Mouse (Mus musculus) ES-E14 (cell line): ENCODE measurements around the gene Fam217b. TPM values are rescaled to one million over a fixed set of nuclear protein-coding genes. Genes with fewer than 3 reads are reported as not detected.

Experiments used
- DNase-seq: peaks from one replicate; pipeline ENCODE4 v3.0.0-alpha.2; 2013; ENCODE audit warnings: low read depth, low spot score
- H3K27ac ChIP-seq: 2 replicates; pipeline ENCODE4 v1.5.1; 2012; ENCODE audit warnings: low read depth, mild to moderate bottlenecking, low read length, moderate library complexity, mixed read lengths; ENCODE audit not compliant: poor library complexity, insufficient read depth, severe bottlenecking
- H3K36me3 ChIP-seq: 2 replicates; pipeline ENCODE4 v1.6.1; 2012; ENCODE audit warnings: mild to moderate bottlenecking, low read length, moderate library complexity, mixed read lengths; ENCODE audit not compliant: control insufficient read depth, poor library complexity, insufficient read depth, severe bottlenecking
- H3K4me1 ChIP-seq, 2 experiments: fragments of 150-350 bp in 1 of 2; sonication (generic) in 1 of 2; 2 replicates each; pipeline ENCODE4 v1.6.1; 2012; ENCODE audit warnings: low read length in 2 of 2, mild to moderate bottlenecking in 1 of 2, mixed read lengths in 1 of 2; ENCODE audit not compliant: control insufficient read depth in 2 of 2, insufficient read depth in 2 of 2, poor library complexity in 1 of 2
- H3K4me3 ChIP-seq, 2 experiments: fragments of 150-350 bp in 1 of 2; sonication (generic) in 1 of 2; 2 replicates each; pipeline ENCODE4 v1.5.1; 2012; ENCODE audit warnings: low read length in 2 of 2, low read depth in 1 of 2, mild to moderate bottlenecking in 1 of 2, mixed read lengths in 1 of 2; ENCODE audit not compliant: insufficient read depth in 1 of 2, poor library complexity in 1 of 2, severe bottlenecking in 1 of 2
- H3K9ac ChIP-seq: 2 replicates; pipeline ENCODE4 v1.6.1; 2012; ENCODE audit warnings: low read depth, mild to moderate bottlenecking, low read length, mixed read lengths; ENCODE audit not compliant: poor library complexity, insufficient read depth, severe bottlenecking
- H3K9me3 ChIP-seq: fragments of 150-350 bp; sonication (generic); 2 replicates; pipeline ENCODE4 v1.6.1; 2012; ENCODE audit warnings: low read depth, mild to moderate bottlenecking, low read length; ENCODE audit not compliant: control insufficient read depth, insufficient read depth
- CHD2 ChIP-seq: IDR thresholded peaks from 2 replicates; pipeline ENCODE4 v1.6.1; 2014; ENCODE audit warnings: mild to moderate bottlenecking, low read depth, low read length, inconsistent platforms
- HCFC1 ChIP-seq: IDR thresholded peaks from 2 replicates; pipeline ENCODE4 v1.6.1; 2012; ENCODE audit warnings: low read length, inconsistent platforms, borderline replicate concordance; ENCODE audit not compliant: insufficient read depth
- MAFK ChIP-seq: IDR thresholded peaks from 2 replicates; pipeline ENCODE4 v1.6.1; 2014; ENCODE audit warnings: mild to moderate bottlenecking, low read depth, low read length, inconsistent platforms; ENCODE audit not compliant: insufficient read depth
- ZC3H11A ChIP-seq: IDR thresholded peaks from 2 replicates; pipeline ENCODE4 v1.6.1; 2012; ENCODE audit warnings: low read depth, mild to moderate bottlenecking, inconsistent platforms, low read length, borderline replicate concordance
- ZNF384 ChIP-seq: IDR thresholded peaks from 2 replicates; pipeline ENCODE4 v1.6.1; 2012; ENCODE audit warnings: low read depth, low read length, inconsistent platforms
- in situ Hi-C, 2 experiments: fragments of 600-800 bp; cut with MboI; formaldehyde crosslinking; loops; one replicate each; pipeline ENCODE4 v1.15.1; 2025; ENCODE audit warnings: low sequenced_read_pairs in 2 of 2, inconsistent platforms in 1 of 2; ENCODE audit not compliant: unreplicated experiment in 2 of 2
- total RNA-seq: library from RNA; depleted of rRNA; stranded (reverse); fragments of 300-350 nt; gene quantifications from 2 replicates; pipeline ENCODE4 v1.2.3, GENCODE M21; 2012

The Fam217b gene
- total RNA-seq, 1 experiment = 0.76 TPM

DNA sequence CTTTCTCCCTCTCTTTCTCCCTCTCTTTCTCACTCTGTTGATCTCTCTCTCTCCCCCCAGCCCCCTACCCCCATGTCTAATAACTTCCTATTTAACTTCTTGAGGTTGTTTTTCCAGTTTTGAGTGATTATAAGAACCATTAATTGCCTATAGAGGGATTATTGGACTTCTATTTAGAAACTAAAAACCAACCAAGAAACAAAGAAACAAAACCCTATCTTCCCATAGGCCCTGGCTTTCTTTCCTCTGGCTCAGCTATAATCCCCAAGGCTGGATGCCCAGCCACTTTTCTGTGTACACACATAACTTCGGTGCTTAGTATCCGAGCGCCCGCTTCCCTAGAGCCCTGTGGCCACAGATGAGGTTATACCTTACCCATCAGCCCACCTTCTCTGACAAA, 15.9 kb downstream of the Fam217b start, which contains the start of gene Cdh26:
Gene Cdh26 (plus strand): TSS at position 301 of the 400 bp plus-strand sequence.
- TF ChIP-seq HCFC1 = no peak
- no peak for TF ChIP-seq ZC3H11A
- no peaks in the 10 kb centered on the region for H3K36me3 ChIP-seq
- H3K4me1 ChIP-seq = no peaks in the 10 kb centered on the region
- no peak within 1 kb of the TSS for H3K9ac ChIP-seq
- no peak within 1 kb of the TSS for H3K27ac ChIP-seq
- no peaks in the 10 kb centered on the region for H3K9me3 ChIP-seq
- H3K4me3 ChIP-seq = no peak within 1 kb of the TSS
- in situ Hi-C loops = no loop called here
- DNase-seq = no peak

DNA sequence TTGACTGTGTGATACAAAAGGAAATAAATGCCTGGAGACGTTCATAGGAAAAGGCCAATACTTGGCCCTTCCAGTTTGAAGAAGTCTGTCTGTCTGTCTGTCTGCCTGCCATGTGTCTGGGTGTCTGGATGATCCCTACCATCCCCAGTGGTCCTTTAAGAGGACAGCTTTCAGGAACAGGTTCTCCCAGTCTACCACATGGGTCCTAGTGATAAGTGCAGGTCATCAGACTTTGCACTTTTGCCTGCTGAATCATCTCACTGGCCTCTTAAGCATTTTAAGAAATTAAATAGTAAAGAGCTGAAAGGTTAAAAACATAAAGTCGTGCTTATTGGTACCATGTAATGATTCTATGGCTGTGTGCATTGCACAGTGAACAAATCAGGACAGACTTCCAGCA, 19.2 kb downstream of the Fam217b start:
- DNase-seq = no peak
- Histone ChIP-seq H3K36me3 (no peaks in the 10 kb centered on the region), H3K9ac (no peak overlapping the region), H3K4me1 (no peaks in the 10 kb centered on the region), H3K27ac (no peak overlapping the region), H3K4me3 (no peak overlapping the region), H3K9me3 (no peaks in the 10 kb centered on the region)
- in situ Hi-C loops = no loop called here
- TF ChIP-seq CHD2 (no peak), ZC3H11A (no peak), MAFK (no peak), ZNF384 (no peak), HCFC1 (no peak)

DNA sequence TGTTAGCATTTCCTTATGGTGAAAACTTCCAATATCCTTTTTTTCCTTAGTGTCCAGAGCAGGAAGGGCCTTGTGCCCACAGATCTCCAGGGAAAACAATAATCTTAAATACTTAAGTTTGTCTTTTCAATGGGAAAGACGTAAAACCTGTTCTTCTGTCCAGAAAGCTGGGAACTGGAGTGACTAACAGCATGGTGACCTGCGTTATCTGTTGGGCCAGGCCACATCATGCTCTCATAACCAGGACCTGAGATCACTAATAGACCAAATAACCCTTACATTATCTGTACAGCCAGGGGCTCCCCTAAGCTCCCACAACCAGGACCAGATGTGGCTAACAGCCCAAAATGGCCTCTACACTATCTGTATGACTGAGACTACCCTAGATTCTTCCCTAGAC, 19.6 kb downstream of the Fam217b start:
- DNase-seq = no peak
- in situ Hi-C loops = no loop called here
- TF ChIP-seq CHD2 (no peak), HCFC1 (no peak), ZC3H11A (no peak), MAFK (no peak), ZNF384 (no peak)
- H3K4me1 ChIP-seq = no peaks in the 10 kb centered on the region
- H3K36me3 ChIP-seq = no peaks in the 10 kb centered on the region
- H3K9ac ChIP-seq = no peak overlapping the region
- H3K27ac ChIP-seq = no peak overlapping the region
- H3K9me3 ChIP-seq = no peaks in the 10 kb centered on the region
- H3K4me3 ChIP-seq = no peak overlapping the region

DNA sequence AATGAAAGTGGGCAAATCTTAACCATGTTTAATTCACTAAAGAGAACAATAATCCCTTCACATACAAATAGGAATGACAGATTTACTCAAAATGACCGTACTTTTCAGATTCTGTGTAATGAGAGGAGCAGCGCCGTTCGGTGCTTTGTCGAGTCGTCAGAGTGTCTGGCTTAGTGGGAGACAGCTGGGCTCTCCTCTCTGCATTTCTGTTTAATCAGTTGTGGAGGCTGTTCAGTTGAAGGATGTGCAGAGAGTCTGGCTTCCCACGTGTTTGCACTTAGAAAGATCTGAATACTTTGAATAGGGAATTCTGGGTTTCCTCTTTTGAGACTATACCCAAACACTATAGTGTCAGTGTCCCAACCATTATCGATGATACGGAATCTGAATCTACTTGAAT, 23.0 kb downstream of the Fam217b start:
- no peak overlapping the region for H3K9ac ChIP-seq
- H3K9me3 ChIP-seq = no peaks in the 10 kb centered on the region
- TF ChIP-seq ZNF384 = no peak
- TF ChIP-seq HCFC1 = no peak
- TF ChIP-seq CHD2 = no peak
- no peak for TF ChIP-seq MAFK
- TF ChIP-seq ZC3H11A = no peak
- in situ Hi-C loops = no loop called here
- H3K27ac ChIP-seq = no peak overlapping the region
- DNase-seq = no peak
- H3K36me3 ChIP-seq = no peaks in the 10 kb centered on the region
- H3K4me3 ChIP-seq = no peak overlapping the region
- no peaks in the 10 kb centered on the region for H3K4me1 ChIP-seq

DNA sequence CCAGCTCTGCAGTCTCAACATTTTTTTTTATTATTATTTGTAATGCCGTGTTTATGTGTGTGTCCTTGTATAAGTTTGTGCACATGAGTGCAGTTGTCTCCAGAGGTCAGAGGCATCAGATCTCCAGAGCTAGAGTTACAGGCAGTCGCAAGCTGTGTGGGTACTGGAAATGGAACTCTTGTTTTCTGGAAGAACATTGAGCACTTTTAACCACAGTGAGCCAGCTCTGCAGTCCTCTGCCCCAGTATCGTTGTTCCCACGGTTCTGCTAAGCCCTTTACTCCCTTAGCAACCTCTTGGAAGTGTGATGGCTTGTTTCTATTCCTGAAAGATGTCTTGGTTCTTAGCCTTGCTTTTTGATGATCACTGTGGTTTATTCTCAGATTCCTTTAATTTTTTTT, 35.1 kb downstream of the Fam217b start:
- TF ChIP-seq HCFC1 (no peak), CHD2 (no peak), MAFK (no peak), ZC3H11A (no peak), ZNF384 (no peak)
- no peak for DNase-seq
- Histone ChIP-seq H3K4me3 (no peak overlapping the region), H3K9ac (no peak overlapping the region), H3K4me1 (no peaks in the 10 kb centered on the region), H3K27ac (no peak overlapping the region), H3K9me3 (no peaks in the 10 kb centered on the region), H3K36me3 (no peaks in the 10 kb centered on the region)
- in situ Hi-C loops = no loop called here
